Mouse (Mus musculus) spleen, embryonic (tissue): ENCODE measurements around the gene Bri3bp.
"Not testable (repeated sequence)": the region's sequence is repeated elsewhere in the genome, so short reads cannot be mapped to it uniquely, and the experiment has no call there.

Source experiments
- CTCF ChIA-PET: fragments of 350-600 bp; sonication (Branson Sonifier 250); formaldehyde crosslinking; loops from one replicate; lab custom pipeline; 2022; lab: Charles Lee

The Bri3bp gene

DNA sequence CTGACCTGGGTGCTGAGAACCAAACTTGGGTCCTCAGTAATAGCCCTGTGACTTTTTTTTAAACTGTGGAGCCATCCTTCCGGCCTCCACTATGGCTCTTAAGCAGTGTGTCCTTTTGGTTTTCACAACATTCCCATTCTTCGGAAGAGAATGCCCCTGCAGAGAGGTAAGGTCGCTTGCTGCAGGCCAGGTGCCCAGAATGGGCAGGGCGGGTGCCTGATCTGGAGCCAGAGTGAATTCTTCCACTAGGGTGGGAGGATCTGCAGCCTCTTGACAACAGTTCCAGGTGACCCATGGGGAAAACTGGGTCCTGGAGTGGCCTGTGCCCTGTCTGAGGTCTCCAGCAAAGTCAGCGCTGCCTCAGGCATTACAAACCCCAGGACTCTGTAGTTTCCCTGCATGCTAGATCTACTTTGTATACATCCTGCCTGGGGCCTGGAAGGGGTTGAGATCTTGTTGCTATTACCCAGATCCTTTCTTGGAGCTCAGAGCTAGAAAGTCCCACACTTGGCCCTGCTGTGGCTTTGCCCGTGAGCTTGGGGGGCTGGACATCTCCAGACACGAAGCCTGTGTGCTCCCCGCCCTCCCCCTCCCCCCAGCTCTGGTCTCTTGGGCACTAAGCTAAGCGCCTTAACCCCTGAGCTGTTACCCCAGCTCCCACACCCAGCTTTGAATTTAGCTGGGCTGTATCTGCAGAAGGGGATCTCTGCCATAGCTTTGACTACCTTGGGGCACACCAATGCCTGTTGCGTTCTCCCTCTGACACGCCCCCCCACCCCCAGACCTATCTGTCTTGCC lies 39.3 kb downstream of the Bri3bp start:
- CTCF ChIA-PET, result interaction anchor here (0.6 kb wide), 1 partner anchor 11 kb away, joined by 3 read pairs; no protein-coding TSS in a partner anchor

DNA sequence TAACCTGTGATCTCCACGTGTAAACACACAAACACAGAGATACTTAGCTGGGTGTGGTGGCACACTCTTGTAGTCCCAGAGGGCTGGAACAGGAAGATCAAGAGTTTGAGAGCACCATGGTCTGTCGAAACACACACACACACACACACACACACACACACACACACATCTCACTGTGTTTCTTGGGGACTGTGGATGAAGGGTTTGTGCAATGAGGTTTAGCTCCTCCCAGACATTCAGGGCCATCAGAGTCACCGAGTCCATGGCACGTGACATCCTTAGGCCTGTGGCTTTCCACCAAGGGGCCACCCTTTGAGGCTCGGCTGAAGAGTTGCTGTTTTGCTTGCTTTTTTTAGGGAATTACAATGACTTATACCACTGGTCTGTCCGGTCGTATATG lies 41.1 kb downstream of the Bri3bp start:
- CTCF ChIA-PET, result no interaction called here

- CTCF ChIA-PET, result no interaction called here
These were observed 42.6 kb downstream of the Bri3bp start for GRCm38 (mm10) chr5:125483712-125484611.

DNA sequence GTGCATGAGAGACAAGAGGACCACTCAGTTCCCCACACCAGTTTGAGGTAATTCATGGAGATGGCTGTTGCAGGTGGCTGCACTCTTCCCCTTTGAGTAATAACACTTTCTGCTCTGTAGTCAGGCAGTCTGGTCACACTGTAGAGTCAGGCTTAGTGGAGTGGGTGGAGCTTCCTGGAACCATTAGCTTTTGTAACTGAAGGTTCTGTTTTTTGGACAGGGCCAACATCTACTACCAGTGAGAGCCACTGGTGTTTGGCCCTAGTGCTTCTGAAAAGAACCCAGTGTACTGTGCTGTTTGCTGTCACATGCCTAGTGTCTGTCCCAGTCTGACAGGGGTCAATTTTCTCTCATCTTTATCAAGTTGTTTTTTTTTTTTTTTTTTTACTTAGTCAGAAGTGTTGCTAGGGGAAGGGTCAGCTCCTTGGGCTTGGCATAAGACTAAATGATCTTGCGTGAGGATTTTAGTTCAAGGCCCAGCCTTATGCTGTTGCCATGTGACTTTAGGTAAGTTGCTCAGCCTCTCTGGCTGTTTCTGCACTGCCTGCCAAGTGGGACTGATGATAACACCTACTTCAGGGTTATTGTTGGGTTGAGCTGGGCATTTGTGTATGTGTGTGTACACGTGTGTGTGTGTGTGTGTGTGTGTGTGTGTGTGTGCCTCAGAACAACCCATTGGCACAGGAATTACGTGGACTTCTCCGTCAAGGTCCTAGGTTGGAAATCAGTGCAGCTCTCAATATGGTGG lies 43.8 kb downstream of the Bri3bp start:
- CTCF ChIA-PET, result interaction anchor here (0.6 to 0.8 kb wide), 2 partner anchors 24 to 1243 kb away, joined by 3 read pairs; no protein-coding TSS in a partner anchor

DNA sequence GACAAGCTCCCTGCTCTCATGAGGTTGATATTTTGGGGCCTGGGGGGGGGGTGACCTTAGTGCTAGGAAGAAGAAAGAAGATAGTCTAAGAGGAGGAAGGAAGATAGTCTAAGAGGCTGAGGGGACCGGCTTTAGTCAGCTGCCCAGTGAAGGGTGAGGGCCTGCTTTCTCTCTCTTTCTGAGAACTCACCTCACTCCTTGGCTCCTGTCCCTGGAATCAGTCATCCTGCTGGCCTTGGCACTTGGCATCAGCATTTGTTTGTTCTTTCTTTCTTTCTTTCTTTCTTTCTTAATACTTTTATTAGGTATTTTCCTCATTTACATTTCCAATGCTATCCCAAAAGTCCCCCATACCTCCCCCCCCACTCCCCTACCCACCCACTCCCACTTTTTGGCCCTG lies 44.7 kb downstream of the Bri3bp start:
- CTCF ChIA-PET, result interaction anchor here (0.6 kb wide), 1 partner anchor 1242 kb away, joined by 3 read pairs; no protein-coding TSS in a partner anchor

DNA sequence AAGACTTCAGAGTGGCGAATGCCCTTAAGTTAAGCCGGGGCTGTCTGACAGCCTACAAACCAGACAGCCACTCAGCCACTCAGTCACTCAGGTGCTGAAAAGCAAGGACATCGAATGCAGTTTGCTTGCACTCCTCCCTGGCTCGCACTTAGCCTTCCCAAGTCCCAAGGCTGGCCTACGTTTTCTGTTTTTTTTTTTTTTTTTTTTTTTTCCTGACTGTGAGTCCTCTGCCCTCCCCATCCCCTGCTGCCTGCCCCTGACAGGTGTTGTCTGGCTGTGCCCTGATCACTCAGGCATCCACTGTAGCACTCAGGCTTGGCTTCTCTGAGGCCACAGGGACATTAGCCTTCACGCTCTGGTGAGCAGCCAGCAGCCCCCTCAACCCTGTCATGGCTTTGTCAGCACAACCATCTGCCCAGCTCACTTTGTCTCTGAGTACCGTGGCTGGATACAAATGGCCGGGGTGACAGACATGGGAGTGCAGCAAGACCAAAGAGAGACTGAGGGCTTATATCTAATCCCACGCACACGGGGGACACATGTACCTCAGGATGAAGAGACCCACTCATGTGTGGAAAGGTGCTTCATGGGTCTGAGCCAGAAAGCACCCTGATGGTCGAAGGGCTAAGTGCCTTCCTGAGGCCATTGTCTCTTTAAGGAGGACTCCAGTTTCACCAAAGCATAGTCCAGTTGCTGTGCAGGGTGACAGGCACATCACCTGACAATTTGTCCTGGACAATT lies 46.2 kb downstream of the Bri3bp start:
- CTCF ChIA-PET, result no interaction called here

DNA sequence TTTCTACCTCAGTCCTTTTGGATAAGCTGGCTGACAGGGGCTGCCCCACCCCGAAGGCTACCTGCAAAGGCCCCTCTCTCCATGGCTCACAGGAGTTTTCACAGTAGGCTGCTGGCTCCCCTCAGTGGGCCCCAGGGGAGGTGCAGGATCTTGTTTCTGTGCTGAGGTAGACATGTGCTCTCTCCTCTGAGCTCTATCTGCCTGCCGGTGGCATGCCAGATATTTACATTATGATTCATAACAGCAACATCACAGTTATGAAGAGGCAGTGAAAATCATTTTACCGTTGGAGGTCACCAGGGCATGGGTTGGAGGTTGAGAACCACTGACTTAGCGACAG lies 46.7 kb downstream of the Bri3bp start:
- CTCF ChIA-PET, result no interaction called here

DNA sequence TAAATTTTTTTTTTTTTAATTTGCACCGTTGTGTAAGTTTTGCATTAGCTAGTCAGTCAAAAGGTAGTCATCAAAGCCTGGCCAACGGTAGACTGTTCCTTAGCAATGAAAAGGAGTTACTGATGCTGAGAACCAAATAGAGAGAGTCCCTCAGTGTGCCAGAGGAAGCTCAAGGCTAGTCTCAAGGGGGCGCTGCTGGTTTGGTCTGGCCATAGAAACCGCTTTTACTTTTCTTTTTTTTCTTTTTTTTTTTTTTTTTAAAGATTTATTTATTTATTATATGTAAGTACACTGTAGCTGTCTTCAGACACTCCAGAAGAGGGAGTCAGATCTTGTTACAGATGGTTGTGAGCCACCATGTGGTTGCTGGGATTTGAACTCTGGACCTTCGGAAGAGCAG lies 47.6 kb downstream of the Bri3bp start:
- CTCF ChIA-PET, result not testable (repeated sequence)

DNA sequence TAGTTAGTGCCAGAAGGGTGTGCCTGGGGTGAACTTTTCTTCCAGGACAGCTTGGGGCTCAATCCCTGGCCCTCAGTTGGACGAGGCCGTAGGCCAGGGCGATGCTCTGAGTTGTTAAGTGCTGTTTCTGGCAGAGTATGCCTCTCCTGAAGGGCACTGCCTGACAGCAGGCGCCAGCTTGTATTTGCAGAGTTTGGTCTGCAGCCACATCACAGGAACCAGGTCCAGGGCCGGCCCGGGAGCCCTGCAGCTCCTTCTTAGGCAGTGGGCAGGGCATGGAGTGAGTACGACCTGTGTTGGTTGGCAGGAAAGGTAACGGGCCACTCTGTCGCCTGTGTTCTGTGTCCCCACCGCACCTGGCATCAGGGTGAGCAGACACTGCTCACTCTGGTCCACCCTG lies 49.7 kb downstream of the Bri3bp start:
- CTCF ChIA-PET, result no interaction called here

- CTCF ChIA-PET, result no interaction called here
These were observed 51.2 kb downstream of the Bri3bp start for GRCm38 (mm10) chr5:125492379-125493092.

GRCm38 (mm10) chr5:125493093-125493423 lies 51.7 kb downstream of the Bri3bp start:
- CTCF ChIA-PET, result no interaction called here

DNA sequence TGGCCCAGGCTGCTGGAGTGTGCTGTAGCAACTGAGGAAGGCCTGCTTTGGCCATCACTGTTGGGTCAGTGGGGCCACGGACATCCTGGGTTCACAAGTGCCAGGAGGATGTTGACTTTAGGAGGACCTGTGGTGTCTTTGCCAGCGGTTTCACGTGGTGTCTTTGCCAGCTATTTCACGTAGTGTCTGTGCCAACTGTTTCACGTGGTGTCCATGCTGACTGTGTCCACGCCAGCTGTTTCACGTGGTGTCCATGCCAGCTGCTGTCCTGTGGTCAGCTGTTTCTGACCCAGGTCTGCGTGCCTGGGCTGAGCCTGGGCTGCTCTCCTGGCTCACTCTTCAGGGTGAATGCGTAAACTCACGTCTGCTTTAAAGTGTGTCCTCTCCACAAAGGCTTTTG lies 54.3 kb downstream of the Bri3bp start:
- CTCF ChIA-PET, result no interaction called here

DNA sequence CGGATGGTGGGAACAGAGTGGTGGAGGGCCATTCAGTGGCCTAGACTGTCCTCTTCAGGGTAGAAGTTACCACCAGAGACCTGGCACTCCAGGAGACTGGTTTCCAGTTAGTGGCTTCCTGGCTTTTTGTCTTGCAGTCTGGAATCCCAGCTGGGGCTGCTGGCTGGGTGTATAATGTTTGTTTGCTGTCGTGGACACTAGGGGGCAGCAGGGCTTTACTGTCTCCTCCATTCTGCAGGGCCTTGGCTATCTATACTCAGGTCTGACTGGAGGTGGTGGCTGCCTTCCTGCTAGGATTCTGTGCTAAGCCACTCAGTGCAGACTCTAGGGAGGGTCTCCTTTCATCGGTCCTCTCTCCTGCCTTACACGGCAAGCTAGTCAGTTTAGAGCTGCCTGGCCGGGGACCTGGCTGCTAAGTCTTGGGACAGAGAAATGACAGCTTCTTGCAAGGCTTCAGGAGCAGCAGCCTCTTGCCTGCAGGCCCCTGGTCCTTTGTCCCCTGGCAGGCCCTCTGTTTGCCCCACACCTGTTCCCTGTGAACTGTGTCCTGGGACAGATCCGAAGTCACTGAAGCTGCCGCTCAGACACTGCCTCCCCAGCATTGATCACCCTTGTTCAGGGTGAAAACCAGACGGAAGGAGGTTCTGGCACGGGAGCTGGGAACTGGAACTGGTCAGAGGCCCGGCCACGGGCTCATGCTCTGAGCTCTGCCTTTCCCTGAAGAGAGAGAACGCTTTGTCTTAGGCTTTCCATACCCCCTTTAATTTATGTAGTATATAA lies 56.6 kb downstream of the Bri3bp start:
- CTCF ChIA-PET, result interaction anchor here (0.6 kb wide), 1 partner anchor 431 kb away, joined by 3 read pairs; no protein-coding TSS in a partner anchor

- CTCF ChIA-PET, result interaction anchor here (0.6 kb wide), 1 partner anchor 11 kb away, joined by 3 read pairs; no protein-coding TSS in a partner anchor
These were observed 60.1 kb downstream of the Bri3bp start for GRCm38 (mm10) chr5:125501505-125501904.

DNA sequence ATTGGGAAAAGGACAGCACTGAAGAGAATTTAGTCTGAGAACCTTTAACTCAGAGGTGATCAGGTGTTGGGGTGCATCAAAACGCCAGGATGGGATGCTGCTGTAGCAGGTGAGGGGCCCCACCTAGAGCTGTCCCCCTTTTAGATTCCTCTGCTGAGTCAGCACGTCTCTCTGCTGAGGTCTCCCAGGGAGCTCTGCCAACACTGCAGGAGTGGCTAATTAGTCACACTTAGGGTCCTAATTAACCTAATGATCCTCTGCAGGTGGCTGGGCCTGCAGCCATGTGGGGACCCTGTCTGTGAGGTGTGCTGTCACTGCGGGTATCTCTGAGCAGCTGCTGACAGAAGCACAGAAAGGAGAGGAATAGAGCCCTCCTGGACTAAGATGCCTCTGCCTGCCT lies 60.8 kb downstream of the Bri3bp start:
- CTCF ChIA-PET, result no interaction called here

GRCm38 (mm10) chr5:125503628-125504027 lies 62.3 kb downstream of the Bri3bp start:
- CTCF ChIA-PET, result no interaction called here

DNA sequence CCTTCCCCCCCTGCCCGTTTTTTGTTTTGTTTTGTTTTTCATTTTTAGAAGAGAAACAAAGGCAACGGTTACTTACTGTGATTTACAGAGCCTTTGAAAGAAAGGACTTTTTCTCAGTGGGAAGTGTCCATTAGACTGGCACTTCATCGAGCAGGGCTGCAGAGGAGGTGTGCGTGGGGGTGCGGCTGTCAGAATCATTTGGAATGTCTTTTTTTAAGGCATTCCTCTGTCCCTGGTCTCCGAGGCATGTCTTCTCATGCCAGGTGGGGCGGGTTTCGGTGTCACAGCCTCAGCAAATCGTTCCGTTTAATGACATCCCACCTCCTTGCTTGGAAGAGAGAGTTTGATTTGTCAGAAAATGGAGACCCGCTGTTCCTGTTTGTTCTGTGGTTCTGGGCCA lies 63.3 kb downstream of the Bri3bp start:
- CTCF ChIA-PET, result no interaction called here

GRCm38 (mm10) chr5:125505968-125506367 lies 64.6 kb downstream of the Bri3bp start:
- CTCF ChIA-PET, result no interaction called here

DNA sequence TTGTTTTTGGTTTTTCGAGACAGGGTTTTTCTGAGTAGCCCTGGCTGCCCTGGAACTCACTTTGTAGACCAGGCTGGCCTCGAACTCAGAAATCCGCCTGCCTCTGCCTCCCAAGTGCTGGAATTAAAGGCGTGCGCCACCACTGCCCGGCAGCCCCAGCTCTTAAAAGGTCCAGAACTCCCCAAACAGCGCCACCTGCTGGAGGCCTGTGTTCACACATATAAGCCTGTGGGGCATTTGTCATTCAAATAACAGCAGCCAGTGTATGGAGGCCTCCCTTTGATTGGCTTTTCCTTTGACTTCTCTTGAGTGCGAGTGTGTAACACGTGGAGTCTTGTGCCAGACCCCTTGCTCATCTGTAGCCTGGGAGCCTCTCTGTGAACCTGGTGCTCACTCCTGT lies 66.2 kb downstream of the Bri3bp start:
- CTCF ChIA-PET, result interaction anchor here (0.6 kb wide), 1 partner anchor 97 kb away, joined by 4 read pairs; no protein-coding TSS in a partner anchor
